Mouse (Mus musculus) ES-CJ7 (cell line): ENCODE measurements around the gene Xpa.
"Not testable (repeated sequence)": the region's sequence is repeated elsewhere in the genome, so short reads cannot be mapped to it uniquely, and the experiment has no call there.

Experiments used
- DNase-seq: peaks from one replicate; pipeline ENCODE4 v3.0.0; 2011; ENCODE audit warnings: low read depth, low spot score

Xpa gene

GRCm38 (mm10) chr4:46195781-46196487, at the start of gene Xpa:
TSS of gene Xpa (minus strand) at chr4:46196311.
- peak; percentile 97 for DNase-seq

DNA sequence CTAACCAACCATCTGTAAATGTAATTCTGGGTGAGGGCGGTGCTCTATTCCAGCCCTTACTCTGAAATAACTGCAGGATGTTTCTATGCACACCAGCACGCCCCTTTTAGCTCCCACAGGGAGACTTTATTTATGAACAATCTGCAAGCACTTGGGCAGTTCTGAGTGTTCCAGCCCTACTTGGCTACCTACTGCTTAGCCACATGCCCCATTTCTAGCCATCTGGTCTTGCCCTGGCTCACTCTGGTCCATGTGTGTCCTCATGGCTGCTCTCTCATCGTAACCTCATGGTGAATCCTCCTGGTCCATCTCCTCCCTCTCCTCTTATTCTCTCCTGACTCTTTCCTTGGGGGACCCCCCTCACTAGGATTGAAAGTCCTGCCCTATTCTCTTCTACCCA, 39.8 kb upstream of the Xpa start:
- no peak for DNase-seq

DNA sequence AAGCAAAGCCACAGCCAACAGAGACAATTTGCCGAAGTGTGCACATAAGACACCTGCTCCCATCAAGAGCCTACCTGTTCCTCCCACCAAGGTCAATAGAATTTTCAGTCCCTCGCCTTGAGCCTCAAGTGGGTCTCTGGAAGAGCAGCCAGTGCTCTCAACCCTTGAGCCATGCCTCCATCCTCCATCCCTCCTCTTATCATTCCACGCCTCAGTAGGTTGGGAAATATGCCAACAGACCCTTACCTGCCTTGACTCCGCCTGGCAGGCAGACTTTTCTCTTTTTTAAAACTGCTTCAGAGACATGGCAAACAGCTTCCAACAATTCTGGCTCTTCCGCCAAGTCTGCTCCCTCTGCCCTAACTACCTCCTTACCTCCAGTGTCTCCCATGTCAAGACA, 38.6 kb upstream of the Xpa start:
- DNase-seq = no peak

GRCm38 (mm10) chr4:46226972-46227535, 30.9 kb upstream of the Xpa start:
- no peak for DNase-seq

DNA sequence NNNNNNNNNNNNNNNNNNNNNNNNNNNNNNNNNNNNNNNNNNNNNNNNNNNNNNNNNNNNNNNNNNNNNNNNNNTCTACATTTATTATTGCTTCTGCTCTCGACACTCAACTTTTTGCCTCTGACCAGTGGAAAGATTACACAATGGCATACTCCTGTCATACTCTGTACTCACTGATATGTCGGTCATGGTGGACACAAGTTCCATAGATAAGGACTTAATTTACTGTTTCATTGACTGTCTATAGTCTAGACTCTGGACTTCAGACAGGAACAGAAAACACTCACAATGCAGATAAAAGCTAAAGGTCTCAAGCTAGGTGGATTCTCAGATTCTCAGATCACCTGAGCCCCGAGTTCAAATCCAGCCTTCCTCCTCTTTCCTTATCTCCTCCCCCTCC, 25.0 kb upstream of the Xpa start:
- DNase-seq = no peak

- peak; percentile 31 for DNase-seq
Measured at GRCm38 (mm10) chr4:46202562-46203126, 6.5 kb upstream of the Xpa start.

- DNase-seq = peak; percentile 70
Measured at GRCm38 (mm10) chr4:46201834-46202561, 5.9 kb upstream of the Xpa start.

GRCm38 (mm10) chr4:46198064-46198463, 2.0 kb upstream of the Xpa start:
- no peak for DNase-seq

DNA sequence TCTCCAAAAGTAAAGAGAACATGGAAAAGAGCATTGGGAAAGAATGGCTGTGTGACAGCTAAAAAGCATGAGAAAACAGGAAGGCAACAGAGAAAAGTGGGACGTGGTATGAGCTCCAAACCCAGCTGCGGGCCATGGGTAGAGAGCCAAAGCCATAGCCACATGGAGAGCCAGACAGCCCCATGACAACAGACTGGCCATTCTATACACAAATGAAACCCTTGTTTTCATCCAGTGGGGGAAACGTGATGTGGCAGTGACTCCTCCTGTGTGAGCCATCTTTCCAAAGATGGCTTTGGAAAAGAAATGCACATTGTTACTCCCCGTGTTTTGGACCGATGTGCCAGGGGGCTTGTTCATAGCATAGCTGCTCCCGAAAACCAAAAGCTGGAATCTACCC, 402 bp upstream of the Xpa start:
- DNase-seq = no peak

DNA sequence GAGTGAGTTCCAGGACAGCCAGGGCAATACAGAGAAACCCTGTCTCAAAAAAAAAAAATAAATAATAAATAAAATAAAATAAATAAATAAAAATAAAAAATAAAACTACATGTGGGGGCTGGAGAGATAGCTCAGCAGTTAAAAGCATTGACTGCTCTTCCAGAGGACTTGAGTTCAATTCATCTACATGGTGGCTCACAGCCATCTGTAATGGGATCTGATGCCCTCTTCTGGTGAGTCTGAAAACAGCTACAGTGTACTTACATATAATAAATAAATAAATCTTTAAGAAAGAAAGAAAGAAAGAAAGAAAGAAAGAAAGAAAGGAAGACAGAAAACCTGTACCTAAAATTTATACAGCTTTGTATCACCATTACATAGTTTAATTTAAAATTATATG, 4.1 kb downstream of the Xpa start:
- DNase-seq = not testable (repeated sequence)

DNA sequence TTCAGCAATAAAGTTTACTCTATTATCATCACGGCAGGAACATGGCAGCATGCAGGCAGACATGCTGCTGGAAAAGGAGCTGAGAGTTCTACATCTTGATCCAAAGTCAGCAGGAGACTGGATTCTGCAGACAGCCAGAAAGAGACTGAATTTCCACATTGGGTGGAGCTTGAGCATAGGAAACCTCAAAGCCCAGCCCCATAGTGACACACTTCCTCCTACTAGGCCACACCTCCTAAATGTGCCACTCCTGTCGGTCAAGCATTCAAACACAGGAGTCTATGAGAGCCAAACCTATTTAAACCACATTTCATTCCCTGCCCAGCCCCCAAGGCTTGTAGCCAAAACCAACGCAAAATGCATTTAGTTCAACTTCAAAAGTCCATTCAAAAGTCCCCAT, 9.6 kb downstream of the Xpa start:
- DNase-seq = peak; percentile 75

DNA sequence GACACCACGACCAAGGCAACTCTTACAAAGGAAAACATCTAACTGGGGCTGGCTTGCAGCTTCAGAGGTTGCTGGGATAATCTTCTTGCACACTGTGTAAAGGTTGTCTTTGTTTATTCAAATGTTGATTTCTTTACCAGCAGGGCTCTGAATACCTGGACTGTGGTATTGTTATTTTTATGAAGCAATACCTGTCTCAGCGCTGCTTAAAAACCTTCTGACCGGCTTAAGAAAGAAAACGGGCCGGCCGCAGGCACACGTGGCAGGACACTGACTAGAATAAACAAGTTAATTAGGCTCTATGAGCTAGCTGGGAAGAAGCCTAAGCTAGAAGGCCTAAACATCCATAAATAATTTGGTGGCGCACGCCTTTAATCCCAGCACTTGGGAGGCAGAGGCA, 10.2 kb downstream of the Xpa start:
- DNase-seq = peak; percentile 90

GRCm38 (mm10) chr4:46185423-46185822, 10.7 kb downstream of the Xpa start:
- peak; percentile 44 for DNase-seq

DNA sequence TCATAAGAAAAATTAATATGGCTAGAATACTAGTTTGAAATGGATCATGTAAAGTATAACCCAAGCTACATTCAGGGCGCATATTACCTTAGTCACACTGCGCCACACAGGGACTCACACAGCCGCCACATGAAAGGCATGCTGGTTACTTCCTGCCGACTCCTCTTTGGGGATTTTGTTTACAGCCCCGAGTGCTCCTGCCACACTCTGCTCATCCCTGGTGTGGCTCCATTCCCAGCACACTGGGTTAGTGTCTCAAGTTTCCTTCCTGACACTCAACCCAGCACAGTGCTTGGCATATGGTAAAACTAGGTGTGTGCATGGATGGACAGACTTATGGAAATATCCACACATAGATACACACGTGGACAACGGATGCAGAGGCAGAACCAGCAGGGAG, 13.9 kb downstream of the Xpa start:
- no peak for DNase-seq

GRCm38 (mm10) chr4:46181168-46181567, 14.9 kb downstream of the Xpa start:
- DNase-seq = no peak

DNA sequence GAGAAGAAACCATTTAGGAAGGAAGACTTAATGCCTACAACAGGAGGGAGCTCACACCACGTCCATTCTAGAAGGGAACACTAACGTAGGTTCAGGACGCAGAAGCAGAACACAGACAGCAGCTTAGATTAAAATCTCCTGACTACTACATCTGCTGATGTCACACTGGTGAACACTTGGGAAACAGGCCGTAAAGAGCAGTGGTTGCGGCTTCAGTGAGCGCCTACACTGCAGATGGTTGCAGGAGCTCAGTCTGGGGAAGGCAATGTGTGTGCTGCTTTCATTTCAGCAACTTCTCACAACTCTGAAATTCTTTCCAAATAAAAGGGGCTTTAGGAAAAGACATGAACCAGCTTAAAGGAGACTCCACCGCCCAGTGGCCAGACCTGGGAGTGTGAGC, 18.6 kb downstream of the Xpa start:
- DNase-seq = no peak

DNA sequence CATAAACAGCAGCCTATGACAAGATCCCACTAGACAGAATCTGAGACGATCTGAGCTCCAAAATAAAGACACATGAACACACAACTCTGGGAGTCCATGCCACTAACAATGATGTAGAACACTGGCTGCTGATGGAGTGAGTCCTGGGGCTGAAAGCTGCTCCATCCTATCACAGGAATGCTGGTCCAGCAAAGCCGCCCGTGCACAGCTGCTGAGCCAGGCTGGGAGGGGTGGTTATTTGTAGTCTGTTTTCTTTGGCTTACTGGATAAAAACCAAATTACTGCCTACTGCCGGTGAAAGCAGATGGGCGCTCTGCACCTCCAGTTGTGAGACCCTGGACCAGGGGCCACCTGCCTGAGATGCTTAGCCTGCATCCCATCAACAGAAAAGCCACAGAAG, 19.1 kb downstream of the Xpa start:
- no peak for DNase-seq

DNA sequence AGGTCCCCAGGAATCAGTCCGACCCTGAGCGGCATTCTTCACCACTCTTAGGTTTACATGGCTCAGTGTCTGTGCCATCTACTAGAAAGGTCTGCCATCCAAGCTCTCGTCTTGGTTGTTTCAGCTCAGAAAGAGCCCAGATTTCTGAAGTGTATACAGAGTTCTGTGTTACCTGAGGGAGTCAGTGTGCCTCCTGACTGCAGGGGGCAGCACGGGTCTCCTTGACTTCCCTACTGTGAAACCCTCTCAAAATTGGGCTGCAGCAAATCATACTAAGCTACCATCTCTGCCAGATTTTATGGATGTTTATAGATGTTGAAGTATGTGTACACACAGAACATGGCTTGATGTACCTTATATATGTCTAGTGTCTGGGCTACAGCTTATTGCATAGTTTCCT, 19.8 kb downstream of the Xpa start:
- peak; percentile 27 for DNase-seq

- DNase-seq = no peak
Measured at GRCm38 (mm10) chr4:46171761-46172160, 24.4 kb downstream of the Xpa start.

GRCm38 (mm10) chr4:46165831-46166230, 30.3 kb downstream of the Xpa start:
- DNase-seq = no peak

GRCm38 (mm10) chr4:46164027-46164426, 32.1 kb downstream of the Xpa start:
- DNase-seq = no peak

GRCm38 (mm10) chr4:46151903-46152544, 44.1 kb downstream of the Xpa start:
- no peak for DNase-seq
